Mouse (Mus musculus) left cerebral cortex, postnatal 4 days (tissue): ENCODE measurements around the gene Mecom. TPM values are rescaled to one million over a fixed set of nuclear protein-coding genes. Genes with fewer than 3 reads are reported as not detected.
A peak's percentile ranks its signal among the peaks of the same experiment; 100 is the strongest.

ENCODE experiments used
- DNase-seq: peaks from one replicate; pipeline ENCODE4 v3.0.0-alpha.2; 2022
- intact Hi-C: fragments of 180-260 bp; cut with DNase I; formaldehyde crosslinking; loops from one replicate; pipeline ENCODE4 v1.15.1; 2025
- total RNA-seq, 2 experiments: library from RNA; stranded (reverse); gene quantifications; 2 replicates each; pipeline ENCODE4 v1.2.3; 2021

Gene Mecom
- total RNA-seq, 2 experiments from 2014 or later, result 5.3 to 6.0 TPM

- peak; percentile 72 for DNase-seq
- intact Hi-C loops, result no loop called here
Measured at GRCm38 (mm10) chr3:30080827-30081226, 467.0 kb downstream of the Mecom start.

- intact Hi-C loops, result no loop called here
- no peak for DNase-seq
Measured at GRCm38 (mm10) chr3:30076522-30076921, 471.3 kb downstream of the Mecom start.

GRCm38 (mm10) chr3:30071271-30071670, 476.5 kb downstream of the Mecom start:
- intact Hi-C loops, result no loop called here
- DNase-seq, result no peak

GRCm38 (mm10) chr3:30066519-30066918, 481.3 kb downstream of the Mecom start:
- intact Hi-C loops, result no loop called here
- DNase-seq, result no peak

GRCm38 (mm10) chr3:30060058-30060457, 487.8 kb downstream of the Mecom start:
- intact Hi-C loops, result no loop called here
- no peak for DNase-seq

GRCm38 (mm10) chr3:30059615-30060014, 488.2 kb downstream of the Mecom start:
- intact Hi-C loops, result no loop called here
- DNase-seq, result no peak

- DNase-seq, result no peak
- intact Hi-C loops, result no loop called here
Measured at GRCm38 (mm10) chr3:30051287-30051686, 496.5 kb downstream of the Mecom start.

- intact Hi-C loops, result no loop called here
Measured at GRCm38 (mm10) chr3:30050795-30051194, 497.0 kb downstream of the Mecom start.

GRCm38 (mm10) chr3:30048792-30049191, 499.0 kb downstream of the Mecom start:
- no peak for DNase-seq
- intact Hi-C loops, result no loop called here

More at GRCm38 (mm10) chr3:30050795-30051194, 497.0 kb downstream of the Mecom start:
- no peak for DNase-seq

- intact Hi-C loops, result no loop called here
- DNase-seq, result no peak
Measured at GRCm38 (mm10) chr3:30048157-30048556, 499.7 kb downstream of the Mecom start.

GRCm38 (mm10) chr3:30043525-30043924, 504.3 kb downstream of the Mecom start:
- no peak for DNase-seq
- intact Hi-C loops, result no loop called here

GRCm38 (mm10) chr3:30038545-30038944, 509.3 kb downstream of the Mecom start:
- intact Hi-C loops, result no loop called here

GRCm38 (mm10) chr3:30019961-30020360, 527.8 kb downstream of the Mecom start:
- DNase-seq, result no peak
- intact Hi-C loops, result no loop called here

More at GRCm38 (mm10) chr3:30038545-30038944, 509.3 kb downstream of the Mecom start:
- no peak for DNase-seq

- DNase-seq, result no peak
- intact Hi-C loops, result no loop called here
Measured at GRCm38 (mm10) chr3:30019411-30019810, 528.4 kb downstream of the Mecom start.

GRCm38 (mm10) chr3:30018202-30018601, 529.6 kb downstream of the Mecom start:
- no peak for DNase-seq
- intact Hi-C loops, result no loop called here

- intact Hi-C loops, result no loop called here
- no peak for DNase-seq
Measured at GRCm38 (mm10) chr3:30016766-30017165, 531.0 kb downstream of the Mecom start.

- DNase-seq, result peak; percentile 77
- intact Hi-C loops, result loop anchor here (1.0 kb wide), 1 partner anchor 500 kb away; no protein-coding TSS in a partner anchor
Measured at GRCm38 (mm10) chr3:30014962-30015660, 532.7 kb downstream of the Mecom start.

GRCm38 (mm10) chr3:30014279-30014678, 533.5 kb downstream of the Mecom start:
- no peak for DNase-seq
- intact Hi-C loops, result no loop called here

GRCm38 (mm10) chr3:30013416-30013815, 534.4 kb downstream of the Mecom start:
- intact Hi-C loops, result no loop called here
- no peak for DNase-seq

- peak; percentile 71 for DNase-seq
- intact Hi-C loops, result no loop called here
Measured at GRCm38 (mm10) chr3:30012666-30013365, 535.0 kb downstream of the Mecom start.

GRCm38 (mm10) chr3:30012150-30012549, 535.7 kb downstream of the Mecom start:
- DNase-seq, result peak; percentile 42
- intact Hi-C loops, result no loop called here

- no peak for DNase-seq
- intact Hi-C loops, result no loop called here
Measured at GRCm38 (mm10) chr3:30011712-30012111, 536.1 kb downstream of the Mecom start.
